Mouse (Mus musculus) lung, embryonic 14.5 days (tissue): ENCODE measurements at regions not wholly inside any gene's neighbourhood (a gene's known extent, or its start where the extent isn't known, plus 50 kb on each side); places are given as distances from the start of the nearest gene placed in this dataset.

Experiments used
- ATAC-seq: fragments of 200-750 bp; cut with Nextera tagmentation; 2 replicates; pipeline ENCODE4 v1.8.0; 2017; ENCODE audit warnings: mild to moderate bottlenecking, moderate TSS enrichment, moderate library complexity; ENCODE audit not compliant: insufficient read depth
- DNase-seq: peaks from one replicate; pipeline ENCODE4 v3.0.0-alpha.2; 2015
- H3K27ac ChIP-seq: fragments of 300-500 bp; sonication (generic); 2 replicates; pipeline ENCODE4 v1.5.1; 2014; ENCODE audit warnings: low read depth, mild to moderate bottlenecking, moderate library complexity
- H3K27me3 ChIP-seq: fragments of 300-500 bp; sonication (generic); 2 replicates; pipeline ENCODE4 v1.6.1; 2014; ENCODE audit warnings: low read length, control low read depth; ENCODE audit not compliant: insufficient read depth
- H3K36me3 ChIP-seq: fragments of 300-500 bp; sonication (generic); 2 replicates; pipeline ENCODE4 v1.6.1; 2014; ENCODE audit warnings: control low read depth; ENCODE audit not compliant: insufficient read depth
- H3K4me1 ChIP-seq: fragments of 300-500 bp; sonication (generic); 2 replicates; pipeline ENCODE4 v1.6.1; 2014; ENCODE audit warnings: antibody characterized with exemption, control low read depth; ENCODE audit not compliant: insufficient read depth
- H3K4me2 ChIP-seq: fragments of 300-500 bp; sonication (generic); 2 replicates; pipeline ENCODE4 v1.6.1; 2014; ENCODE audit warnings: mild to moderate bottlenecking
- H3K4me3 ChIP-seq: fragments of 300-500 bp; sonication (generic); 2 replicates; pipeline ENCODE4 v1.5.1; 2014; ENCODE audit warnings: low read depth, low read length
- H3K9ac ChIP-seq: fragments of 300-500 bp; sonication (generic); 2 replicates; pipeline ENCODE4 v1.6.1; 2014
- H3K9me3 ChIP-seq: fragments of 300-500 bp; sonication (generic); 2 replicates; pipeline ENCODE4 v1.6.1; 2016; ENCODE audit warnings: low read depth, low read length, control low read depth
- CTCF ChIP-seq: IDR thresholded peaks from 2 replicates; pipeline ENCODE4 v1.5.1; 2016; ENCODE audit warnings: antibody characterized with exemption, low read depth
- WGBS: fragments of 180-500 bp; shearing (Covaris S2); extraction: QIAGEN DNeasy Blood & Tissue Kit; methylation state at CpG from one replicate; pipeline ENCODE4 v1.1.7; 2014; 5-methylcytosine and 5-hydroxymethylcytosine counted together

DNA sequence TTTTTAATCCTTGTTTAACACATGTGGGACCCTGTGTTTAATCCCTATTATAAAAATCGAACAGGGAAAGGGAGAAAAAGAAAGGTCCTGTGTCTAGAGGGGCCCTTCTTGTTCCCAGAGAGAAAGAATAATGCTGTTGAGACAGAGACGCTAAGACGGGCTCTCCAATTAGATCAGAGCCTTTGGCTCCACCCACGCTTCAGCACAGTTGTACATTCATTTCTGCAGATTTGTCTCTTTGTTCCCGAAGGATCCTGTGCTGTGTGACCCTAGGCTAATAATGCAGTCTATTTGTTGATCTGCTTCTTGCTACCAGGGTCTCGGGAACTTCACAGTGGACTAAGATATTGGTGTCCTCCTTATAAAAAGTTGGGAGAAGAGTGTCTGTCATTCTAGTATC is 92.0 kb downstream of the Cdc5l start:
- no peak overlapping the region for H3K27ac ChIP-seq
- H3K9me3 ChIP-seq: 0 out of 2 replicates have a peak, but pooled peaks cover 5% of the 10 kb centered on the region
- H3K9ac ChIP-seq: no peak overlapping the region
- TF ChIP-seq CTCF: no peak
- no peak overlapping the region for H3K4me3 ChIP-seq
- no peaks in the 10 kb centered on the region for H3K36me3 ChIP-seq
- 68% methylated on average over 6 of the region's 6 CpGs for WGBS
- DNase-seq (no peak), ATAC-seq (no peak)
- H3K4me1 ChIP-seq: no peaks in the 10 kb centered on the region
- no peaks in the 10 kb centered on the region for H3K27me3 ChIP-seq
- H3K4me2 ChIP-seq: no peak overlapping the region

DNA sequence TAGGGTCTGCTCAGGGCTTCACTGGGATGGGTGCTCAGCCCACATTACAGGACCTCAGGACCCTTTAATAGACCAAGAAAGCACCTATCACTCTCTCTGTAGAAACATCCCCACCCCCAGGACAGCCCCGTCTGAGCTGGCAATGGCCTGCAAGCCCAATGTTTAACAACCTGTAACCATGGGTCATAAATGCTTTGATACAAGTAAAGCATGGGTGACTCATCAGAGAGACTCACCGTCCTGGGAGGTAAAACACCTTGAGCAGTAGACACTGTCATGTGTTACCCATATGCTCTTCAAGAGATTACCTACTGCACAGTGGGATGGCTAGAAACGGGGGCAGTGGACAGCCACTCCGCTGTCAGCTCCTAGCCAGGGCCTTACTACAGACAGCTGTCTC is 92.7 kb downstream of the Cdc5l start:
- no peak for DNase-seq
- Histone ChIP-seq H3K9ac (no peak overlapping the region), H3K9me3 (0 out of 2 replicates have a peak, but pooled peaks cover 5% of the 10 kb centered on the region), H3K4me3 (no peak overlapping the region), H3K27me3 (no peaks in the 10 kb centered on the region), H3K4me2 (no peak overlapping the region), H3K27ac (no peak overlapping the region), H3K36me3 (no peaks in the 10 kb centered on the region), H3K4me1 (no peaks in the 10 kb centered on the region)
- WGBS: 79% methylated on average over 4 of the region's 4 CpGs
- no peak for ATAC-seq
- TF ChIP-seq CTCF: no peak

DNA sequence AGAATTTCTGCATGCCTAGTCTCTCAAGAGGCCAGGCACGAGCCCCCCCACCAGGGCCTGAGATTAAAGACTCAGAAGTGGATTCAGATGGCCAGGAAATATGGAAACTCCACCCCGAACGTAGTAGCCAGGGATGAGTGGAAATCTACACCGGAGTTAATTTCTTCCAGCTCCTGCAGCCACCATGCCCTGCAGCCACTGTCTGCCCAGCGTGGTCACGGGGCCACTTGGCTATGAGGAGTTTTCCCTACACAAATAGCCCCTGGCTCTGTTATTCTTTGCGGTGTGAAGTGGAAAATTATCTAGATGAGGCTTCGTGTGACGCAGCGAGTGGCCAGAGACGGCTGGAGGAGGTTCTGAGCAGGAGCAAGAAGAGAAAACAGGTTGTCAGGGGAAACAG is 94.3 kb downstream of the Cdc5l start:
- DNase-seq (no peak), ATAC-seq (no peak)
- Histone ChIP-seq H3K4me1 (no peaks in the 10 kb centered on the region), H3K9me3 (0 out of 2 replicates have a peak, but pooled peaks cover 5% of the 10 kb centered on the region), H3K9ac (no peak overlapping the region), H3K4me3 (no peak overlapping the region), H3K36me3 (no peaks in the 10 kb centered on the region), H3K27ac (no peak overlapping the region), H3K4me2 (no peak overlapping the region), H3K27me3 (no peaks in the 10 kb centered on the region)
- WGBS: 40% methylated on average over 11 of the region's 11 CpGs
- no peak for TF ChIP-seq CTCF

DNA sequence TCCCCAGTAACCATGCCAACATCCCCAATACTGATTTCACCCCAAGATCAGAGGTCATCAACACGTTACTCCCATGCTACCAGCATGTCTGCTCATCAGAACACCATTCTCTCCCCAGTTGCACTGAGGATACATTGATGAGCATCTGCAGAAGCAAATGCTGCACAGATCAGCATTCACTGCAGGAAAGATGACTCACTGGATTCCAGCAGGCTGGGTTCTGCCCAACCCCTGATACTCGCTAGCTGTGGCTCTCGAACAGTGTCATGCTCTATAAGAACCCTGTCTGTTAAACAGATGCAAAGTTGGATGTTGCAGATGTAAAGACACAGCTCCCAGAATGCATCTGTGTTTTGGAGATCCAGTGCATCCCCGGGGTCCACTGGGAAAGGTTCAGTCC is 95.5 kb downstream of the Cdc5l start:
- H3K27ac ChIP-seq: no peak overlapping the region
- no peaks in the 10 kb centered on the region for H3K36me3 ChIP-seq
- no peak for ATAC-seq
- TF ChIP-seq CTCF: no peak
- H3K9me3 ChIP-seq: no peaks in the 10 kb centered on the region
- no peaks in the 10 kb centered on the region for H3K27me3 ChIP-seq
- H3K9ac ChIP-seq: no peak overlapping the region
- H3K4me2 ChIP-seq: no peak overlapping the region
- no peak for DNase-seq
- H3K4me1 ChIP-seq: no peaks in the 10 kb centered on the region
- WGBS: 79% methylated on average over 4 of the region's 4 CpGs
- no peak overlapping the region for H3K4me3 ChIP-seq

DNA sequence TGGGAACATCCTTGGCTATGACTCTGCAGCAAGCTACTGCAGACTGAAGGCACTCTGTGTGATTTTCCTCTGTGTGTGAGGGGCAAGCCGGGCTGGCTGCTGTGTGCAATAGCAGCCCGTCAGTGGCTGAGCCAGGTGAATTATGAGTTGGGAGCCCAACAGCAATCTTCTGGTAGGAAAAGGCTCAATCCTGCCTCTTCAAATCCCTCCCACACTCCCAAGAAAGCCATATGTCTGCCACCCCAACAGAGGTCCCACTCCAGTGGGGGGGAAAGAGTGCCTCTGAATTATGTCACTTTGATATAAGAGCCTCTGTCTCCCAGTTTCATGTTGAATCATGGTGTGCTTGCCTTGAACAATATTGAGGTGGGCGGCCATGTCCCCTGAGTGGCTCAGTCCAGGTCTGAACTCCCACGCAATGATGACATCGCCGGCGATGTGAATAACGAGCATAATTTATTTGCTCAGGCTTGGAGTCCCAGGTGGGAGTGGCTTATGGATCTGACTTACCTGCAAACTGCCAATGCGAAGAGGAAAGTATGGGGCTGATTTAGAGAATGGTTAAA is 97.9 kb downstream of the Cdc5l start:
- H3K9me3 ChIP-seq: no peaks in the 10 kb centered on the region
- WGBS: 79% methylated on average over 9 of the region's 9 CpGs
- no peak overlapping the region for H3K4me3 ChIP-seq
- no peak overlapping the region for H3K4me2 ChIP-seq
- no peak overlapping the region for H3K9ac ChIP-seq
- TF ChIP-seq CTCF: no peak
- no peaks in the 10 kb centered on the region for H3K36me3 ChIP-seq
- ATAC-seq (no peak), DNase-seq (no peak)
- H3K27me3 ChIP-seq: no peaks in the 10 kb centered on the region
- H3K27ac ChIP-seq: no peak overlapping the region
- H3K4me1 ChIP-seq: no peaks in the 10 kb centered on the region

DNA sequence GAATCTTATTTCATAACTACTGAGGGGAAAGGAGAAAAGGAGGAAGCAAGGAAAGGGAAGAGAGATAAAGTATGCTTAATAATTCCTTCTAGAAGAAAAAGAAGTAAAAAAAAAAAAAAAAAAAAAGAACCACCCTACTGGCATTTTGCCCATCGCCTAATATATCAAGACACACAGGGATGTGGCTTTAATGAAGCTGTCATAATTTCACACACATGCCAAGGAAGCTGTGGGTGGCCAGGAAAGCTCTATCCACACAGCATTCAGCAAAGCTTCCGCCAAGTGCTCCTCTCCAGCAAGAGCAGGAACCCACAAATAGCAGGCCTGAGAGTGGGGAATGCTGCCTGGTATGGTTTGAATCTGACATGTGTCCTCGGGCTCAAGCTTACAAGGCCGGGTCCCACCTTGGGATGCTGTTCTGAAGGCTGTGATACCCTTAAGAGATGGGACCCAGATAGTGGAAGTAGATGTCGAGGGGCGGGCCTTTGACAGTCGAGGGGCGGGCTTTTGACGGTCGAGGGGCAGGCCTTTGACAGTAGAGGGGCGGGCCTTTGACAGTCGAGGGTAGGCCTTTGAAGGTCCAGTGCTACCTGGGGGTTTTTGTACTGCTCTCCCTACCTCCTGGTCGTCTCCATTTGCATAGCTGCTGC is 98.7 kb downstream of the Cdc5l start:
- Histone ChIP-seq H3K9ac (no peak overlapping the region), H3K4me1 (no peaks in the 10 kb centered on the region), H3K9me3 (no peaks in the 10 kb centered on the region), H3K36me3 (no peaks in the 10 kb centered on the region), H3K4me2 (no peak overlapping the region), H3K4me3 (no peak overlapping the region), H3K27ac (no peak overlapping the region), H3K27me3 (no peaks in the 10 kb centered on the region)
- WGBS: 53% methylated on average over 13 of the region's 13 CpGs
- ATAC-seq (no peak), DNase-seq (peak; percentile 65)
- TF ChIP-seq CTCF: no peak

DNA sequence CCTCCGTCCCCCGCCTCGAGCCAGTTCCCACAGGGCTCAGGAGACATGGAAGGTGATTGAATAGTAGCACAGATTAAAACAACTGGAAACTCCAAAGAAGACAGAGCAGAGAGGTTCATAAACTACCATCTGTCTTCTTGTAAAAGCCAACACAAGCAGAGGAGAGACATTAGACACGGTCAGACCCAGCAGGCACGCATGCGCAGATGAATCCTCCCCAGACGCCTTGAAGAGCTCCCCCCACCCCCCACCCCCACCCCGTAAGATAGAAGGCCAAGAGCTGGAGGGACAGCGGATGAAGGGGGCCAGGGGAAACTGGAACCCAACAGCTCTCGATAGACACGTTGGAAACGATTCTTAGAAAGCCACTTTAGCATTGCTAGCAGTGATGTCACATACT is 101.2 kb downstream of the Cdc5l start:
- H3K4me1 ChIP-seq: no peaks in the 10 kb centered on the region
- H3K27me3 ChIP-seq: no peaks in the 10 kb centered on the region
- DNase-seq: no peak
- no peak overlapping the region for H3K27ac ChIP-seq
- no peak overlapping the region for H3K9ac ChIP-seq
- ATAC-seq: no peak
- H3K4me2 ChIP-seq: no peak overlapping the region
- no peak for TF ChIP-seq CTCF
- H3K4me3 ChIP-seq: no peak overlapping the region
- no peaks in the 10 kb centered on the region for H3K36me3 ChIP-seq
- WGBS: 67% methylated on average over 12 of the region's 12 CpGs
- no peaks in the 10 kb centered on the region for H3K9me3 ChIP-seq
